Mouse (Mus musculus) liver, adult 2 months (tissue): ENCODE measurements at regions not wholly inside any gene's neighbourhood (a gene's known extent, or its start where the extent isn't known, plus 50 kb on each side); places are given as distances from the start of the nearest gene placed in this dataset.

Experiments
- CTCF ChIP-seq: fragments of 200-500 bp; IDR thresholded peaks from 2 replicates; pipeline ENCODE4 v1.5.1; 2011; ENCODE audit warnings: low read depth, low read length, control low read depth
- POLR2A ChIP-seq: fragments of 200-500 bp; IDR thresholded peaks from 2 replicates; pipeline ENCODE4 v1.6.1; 2011; ENCODE audit warnings: low read length, control low read depth; ENCODE audit not compliant: insufficient read depth; ENCODE audit errors: extremely low read depth

DNA sequence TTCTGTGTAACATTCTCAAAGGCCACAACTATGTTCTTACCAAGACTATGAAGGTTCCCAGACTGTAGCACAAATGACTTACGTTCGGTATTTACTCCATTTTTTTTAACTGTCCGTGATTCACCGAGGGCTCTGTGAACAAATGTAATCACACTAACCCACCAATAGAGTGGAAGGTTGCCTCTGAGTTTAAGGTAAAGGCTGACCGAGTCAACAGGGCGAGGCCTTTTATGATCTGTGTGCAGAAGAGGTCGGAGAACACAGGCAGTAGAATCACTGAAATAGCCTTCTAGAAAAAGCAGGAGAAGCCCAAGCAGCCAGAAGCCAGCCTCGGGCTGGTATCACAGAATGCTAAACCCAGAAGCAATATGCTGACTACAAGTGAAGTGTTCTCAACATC lies 218.9 kb upstream of the Erbb4 start:
- TF ChIP-seq POLR2A = no peak
- no peak for TF ChIP-seq CTCF
